Mouse (Mus musculus): Measurements from ENCODE around the gene Hsd17b7. TPM values are rescaled to one million over a fixed set of nuclear protein-coding genes. Genes with fewer than 3 reads are reported as not detected.
A peak's percentile ranks its signal among the peaks of the same experiment; 100 is the strongest.
"Not testable (repeated sequence)": the region's sequence is repeated elsewhere in the genome, so short reads cannot be mapped to it uniquely, and the experiment has no call there.

Gene Hsd17b7
- polyA plus RNA-seq (2015; fragmentation: Nextera tagmentation; extraction: Ambion mirVana), result 26.5 and 33.3 TPM in 2 replicates

DNA sequence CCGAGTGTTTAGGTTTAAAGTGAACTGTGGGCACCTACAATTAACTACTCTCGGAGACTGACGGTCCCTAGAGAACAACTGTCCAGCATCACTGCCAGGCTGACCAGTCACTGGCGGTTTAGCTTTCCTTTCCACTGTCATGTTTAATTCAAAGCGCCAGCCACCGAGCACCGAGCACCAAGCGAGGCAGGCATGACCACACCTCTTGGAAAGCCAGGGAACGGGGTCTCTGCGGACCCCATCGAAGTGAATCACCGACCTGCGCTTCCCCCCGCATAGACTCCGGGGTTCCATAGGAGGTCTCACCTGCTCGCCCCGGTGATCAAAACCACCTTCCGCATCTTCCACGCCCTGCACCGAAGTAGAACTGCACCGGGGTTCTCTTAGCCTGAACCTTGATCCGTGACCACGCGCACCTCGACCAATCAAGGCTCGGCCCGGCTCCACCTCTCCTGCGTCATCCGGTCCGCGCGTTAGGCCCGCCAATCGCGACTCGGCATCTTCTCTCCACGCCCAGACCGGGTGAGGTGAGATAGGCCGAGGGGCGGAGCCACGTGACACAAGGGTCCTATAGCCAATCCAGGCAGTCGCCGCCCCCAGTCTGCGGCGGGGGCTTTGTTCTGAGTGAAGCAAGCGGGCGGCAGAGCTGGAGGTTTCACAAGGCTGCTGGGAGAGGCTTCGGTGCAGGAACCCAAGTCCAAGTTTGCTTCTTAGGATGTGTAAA is at the start of gene Hsd17b7:
TSS of gene Hsd17b7 (minus strand) at position 450 of the 724 bp plus-strand sequence.
- peak within 1 kb of the TSS; percentile 66 for H3K9ac ChIP-seq (ENCODE audit: low read depth, low read length)
- ATAC-seq, result peak; percentile 100
- peaks cover 9% of the 10 kb centered on the region; the same call in 1 of the 2 replicates for H3K36me3 ChIP-seq (ENCODE audit: control insufficient read depth, insufficient read depth, low read length)
- peak within 1 kb of the TSS; percentile 74 for H3K4me3 ChIP-seq (ENCODE audit: low read length)
- H3K27ac ChIP-seq (ENCODE audit: low read depth, low read length), result peak within 1 kb of the TSS; percentile 85
- H3K27me3 ChIP-seq (replicated peaks; ENCODE audit: control insufficient read depth, insufficient read depth, low read length), result no peaks in the 10 kb centered on the region
- peaks cover 13% of the 10 kb centered on the region for H3K4me1 ChIP-seq (ENCODE audit: control insufficient read depth, insufficient read depth, low read depth, low read length)
- WGBS, result under 1% methylated on average over 48 of the region's 48 CpGs
- H3K4me2 ChIP-seq (ENCODE audit: low read length), result peak within 1 kb of the TSS; percentile 71
- H3K9me3 ChIP-seq (ENCODE audit: control insufficient read depth, low read length), result no peaks in the 10 kb centered on the region

- no peaks in the 10 kb centered on the region for H3K27me3 ChIP-seq (replicated peaks; ENCODE audit: control insufficient read depth, insufficient read depth, low read length)
- H3K4me2 ChIP-seq (ENCODE audit: low read length), result no peak overlapping the region
- WGBS, result 93% methylated on average over 3 of the region's 3 CpGs
- ATAC-seq, result no peak
- H3K9me3 ChIP-seq (ENCODE audit: control insufficient read depth, low read length), result peaks cover 19% of the 10 kb centered on the region
- no peak overlapping the region for H3K4me3 ChIP-seq (ENCODE audit: low read length)
- no peak overlapping the region for H3K9ac ChIP-seq (ENCODE audit: low read depth, low read length)
- H3K4me1 ChIP-seq (ENCODE audit: control insufficient read depth, insufficient read depth, low read depth, low read length), result no peaks in the 10 kb centered on the region
- no peak overlapping the region for H3K27ac ChIP-seq (ENCODE audit: low read depth, low read length)
- H3K36me3 ChIP-seq (ENCODE audit: control insufficient read depth, insufficient read depth, low read length), result no peaks in the 10 kb centered on the region
Observed at GRCm38 (mm10) chr1:170014784-170015183, 45.7 kb upstream of the Hsd17b7 start.

- 88% methylated on average over 15 of the region's 15 CpGs for WGBS
- Histone ChIP-seq H3K4me3 (ENCODE audit: low read length) (no peak overlapping the region), H3K27me3 (replicated peaks; ENCODE audit: control insufficient read depth, insufficient read depth, low read length) (no peaks in the 10 kb centered on the region), H3K9me3 (ENCODE audit: control insufficient read depth, low read length) (no peaks in the 10 kb centered on the region), H3K4me2 (ENCODE audit: low read length) (no peak overlapping the region), H3K27ac (ENCODE audit: low read depth, low read length) (no peak overlapping the region), H3K36me3 (ENCODE audit: control insufficient read depth, insufficient read depth, low read length) (no peaks in the 10 kb centered on the region), H3K4me1 (ENCODE audit: control insufficient read depth, insufficient read depth, low read depth, low read length) (no peaks in the 10 kb centered on the region), H3K9ac (ENCODE audit: low read depth, low read length) (no peak overlapping the region)
- ATAC-seq, result no peak
Observed at GRCm38 (mm10) chr1:170010716-170011505, 41.9 kb upstream of the Hsd17b7 start.

DNA sequence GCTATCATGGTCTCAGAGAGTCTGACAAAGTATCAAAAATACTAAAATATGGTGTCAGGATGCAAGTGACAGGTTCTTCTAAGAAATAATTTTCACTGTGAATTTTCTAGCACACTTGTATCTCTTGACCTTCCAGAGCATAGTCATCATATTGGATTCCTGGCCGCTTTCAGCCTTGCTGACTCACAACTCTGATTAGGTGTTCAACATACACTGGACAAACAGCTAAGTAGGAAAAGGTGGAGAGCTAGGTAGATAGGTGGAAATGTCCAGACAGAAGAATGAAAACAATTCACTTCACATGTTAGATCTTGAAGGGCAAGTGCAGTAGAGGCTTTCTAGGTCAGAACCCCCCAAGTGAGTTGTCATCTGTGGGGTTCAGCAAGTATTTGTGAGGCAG is 40.3 kb upstream of the Hsd17b7 start:
- Histone ChIP-seq H3K9ac (ENCODE audit: low read depth, low read length) (no peak overlapping the region), H3K4me1 (ENCODE audit: control insufficient read depth, insufficient read depth, low read depth, low read length) (no peaks in the 10 kb centered on the region), H3K4me2 (ENCODE audit: low read length) (no peak overlapping the region), H3K36me3 (ENCODE audit: control insufficient read depth, insufficient read depth, low read length) (no peaks in the 10 kb centered on the region), H3K4me3 (ENCODE audit: low read length) (no peak overlapping the region), H3K27ac (ENCODE audit: low read depth, low read length) (no peak overlapping the region), H3K9me3 (ENCODE audit: control insufficient read depth, low read length) (no peaks in the 10 kb centered on the region), H3K27me3 (replicated peaks; ENCODE audit: control insufficient read depth, insufficient read depth, low read length) (no peaks in the 10 kb centered on the region)
- 88% methylated on average over 1 of the region's 1 CpGs for WGBS
- ATAC-seq, result no peak

DNA sequence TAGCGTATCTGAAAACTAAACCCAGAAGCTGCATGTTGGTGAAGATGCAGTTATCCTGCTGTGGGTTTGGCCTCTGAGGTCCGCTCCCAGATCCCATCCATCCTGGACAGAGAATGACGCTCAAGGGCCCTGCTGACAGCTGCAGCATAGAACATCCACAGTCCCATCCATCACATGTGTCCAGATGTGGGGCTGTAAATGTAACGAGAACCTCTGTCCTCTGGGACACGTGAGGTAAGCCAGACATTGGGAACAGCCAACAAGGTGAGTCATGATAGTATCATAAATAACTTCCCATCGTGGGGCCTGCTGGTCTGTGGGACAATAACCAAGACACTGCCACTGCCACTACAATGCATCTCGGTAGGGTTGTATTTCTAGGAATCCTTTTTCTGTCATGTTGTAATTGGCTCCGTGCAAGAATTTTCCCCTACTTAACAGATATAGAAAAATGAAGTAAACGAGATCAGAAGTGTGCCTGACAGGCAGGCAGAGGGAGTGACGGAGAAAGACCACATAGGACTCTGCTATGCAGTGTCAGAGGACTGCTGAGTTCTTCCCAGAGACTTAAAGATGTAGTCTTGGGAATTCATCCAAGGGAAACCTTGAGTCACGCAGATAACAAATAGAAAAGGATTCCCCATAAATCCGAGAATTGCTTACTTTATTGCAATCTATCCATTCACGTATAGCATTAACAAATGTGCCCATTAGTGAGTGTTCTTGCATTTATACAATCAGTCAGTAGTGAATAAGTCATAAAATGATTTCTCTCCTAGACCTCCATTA is 39.6 kb upstream of the Hsd17b7 start:
- WGBS, result 84% methylated on average over 13 of the region's 13 CpGs

GRCm38 (mm10) chr1:170006516-170006915 is 37.5 kb upstream of the Hsd17b7 start:
- Histone ChIP-seq H3K27ac (ENCODE audit: low read depth, low read length) (no peak overlapping the region), H3K9me3 (ENCODE audit: control insufficient read depth, low read length) (no peaks in the 10 kb centered on the region), H3K4me1 (ENCODE audit: control insufficient read depth, insufficient read depth, low read depth, low read length) (no peaks in the 10 kb centered on the region), H3K4me2 (ENCODE audit: low read length) (no peak overlapping the region), H3K9ac (ENCODE audit: low read depth, low read length) (no peak overlapping the region), H3K4me3 (ENCODE audit: low read length) (no peak overlapping the region), H3K27me3 (replicated peaks; ENCODE audit: control insufficient read depth, insufficient read depth, low read length) (no peaks in the 10 kb centered on the region), H3K36me3 (ENCODE audit: control insufficient read depth, insufficient read depth, low read length) (no peaks in the 10 kb centered on the region)
- WGBS, result 74% methylated on average over 5 of the region's 5 CpGs
- ATAC-seq, result no peak

More for the DNA sequence above, 39.6 kb upstream of the Hsd17b7 start:
- no peak for ATAC-seq
- H3K27ac ChIP-seq (ENCODE audit: low read depth, low read length), result no peak overlapping the region
- no peaks in the 10 kb centered on the region for H3K9me3 ChIP-seq (ENCODE audit: control insufficient read depth, low read length)
- no peak overlapping the region for H3K4me3 ChIP-seq (ENCODE audit: low read length)
- H3K36me3 ChIP-seq (ENCODE audit: control insufficient read depth, insufficient read depth, low read length), result no peaks in the 10 kb centered on the region
- H3K4me1 ChIP-seq (ENCODE audit: control insufficient read depth, insufficient read depth, low read depth, low read length), result no peaks in the 10 kb centered on the region
- H3K27me3 ChIP-seq (replicated peaks; ENCODE audit: control insufficient read depth, insufficient read depth, low read length), result no peaks in the 10 kb centered on the region
- no peak overlapping the region for H3K4me2 ChIP-seq (ENCODE audit: low read length)
- H3K9ac ChIP-seq (ENCODE audit: low read depth, low read length), result no peak overlapping the region

DNA sequence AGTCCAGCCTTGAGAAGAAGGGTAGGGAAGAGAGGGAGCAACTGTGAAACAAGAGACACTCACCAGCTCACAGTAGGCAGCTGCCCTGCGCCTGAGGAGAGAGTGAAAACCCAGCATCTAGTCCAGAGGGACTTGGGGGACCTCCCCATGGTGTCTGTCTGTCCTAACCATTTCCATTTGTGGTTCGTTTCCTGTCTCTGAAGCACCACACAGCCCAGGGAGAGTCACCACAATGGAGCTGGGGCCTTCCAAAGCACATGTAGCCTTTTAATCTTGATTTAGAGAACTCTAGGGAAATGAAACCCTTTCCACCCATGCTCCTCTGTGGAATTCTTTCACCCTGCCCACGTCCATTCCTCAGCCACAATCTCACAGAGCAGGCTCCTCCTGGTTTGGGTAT is 36.3 kb upstream of the Hsd17b7 start:
- Histone ChIP-seq H3K27ac (ENCODE audit: low read depth, low read length) (no peak overlapping the region), H3K27me3 (replicated peaks; ENCODE audit: control insufficient read depth, insufficient read depth, low read length) (no peaks in the 10 kb centered on the region), H3K4me1 (ENCODE audit: control insufficient read depth, insufficient read depth, low read depth, low read length) (no peaks in the 10 kb centered on the region), H3K36me3 (ENCODE audit: control insufficient read depth, insufficient read depth, low read length) (no peaks in the 10 kb centered on the region), H3K9ac (ENCODE audit: low read depth, low read length) (no peak overlapping the region), H3K4me3 (ENCODE audit: low read length) (no peak overlapping the region), H3K4me2 (ENCODE audit: low read length) (no peak overlapping the region), H3K9me3 (ENCODE audit: control insufficient read depth, low read length) (no peaks in the 10 kb centered on the region)
- ATAC-seq, result no peak
- WGBS, result 89% methylated on average over 3 of the region's 3 CpGs

DNA sequence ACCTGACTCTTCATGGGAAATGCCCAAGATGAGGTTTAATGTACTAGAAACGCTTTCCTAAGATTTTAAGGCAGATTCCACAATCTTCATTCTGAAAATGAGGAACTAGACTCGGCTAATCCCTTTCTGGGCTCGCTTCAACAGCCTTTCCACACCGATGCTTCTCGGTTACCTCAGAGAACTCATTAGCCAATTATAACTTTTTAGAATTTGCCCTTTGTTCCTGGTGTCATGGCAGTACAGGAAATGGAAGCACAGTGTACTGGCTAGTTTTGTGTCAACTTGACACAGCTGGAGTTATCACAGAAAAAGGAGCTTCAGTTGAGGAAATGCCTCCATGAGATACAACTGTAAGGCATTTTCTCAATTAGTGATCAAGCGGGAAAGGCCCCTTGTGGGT is 24.9 kb upstream of the Hsd17b7 start:
- ATAC-seq, result not testable (repeated sequence)
- whole genome bisulfite sequencing, result 91% methylated on average over 6 of the region's 6 CpGs

GRCm38 (mm10) chr1:169986166-169986565 is 17.1 kb upstream of the Hsd17b7 start:
- no peaks in the 10 kb centered on the region for H3K9me3 ChIP-seq (ENCODE audit: control insufficient read depth, low read length)
- no peaks in the 10 kb centered on the region for H3K27me3 ChIP-seq (replicated peaks; ENCODE audit: control insufficient read depth, insufficient read depth, low read length)
- ATAC-seq, result no peak
- H3K4me2 ChIP-seq (ENCODE audit: low read length), result no peak overlapping the region
- no peaks in the 10 kb centered on the region for H3K36me3 ChIP-seq (ENCODE audit: control insufficient read depth, insufficient read depth, low read length)
- H3K4me3 ChIP-seq (ENCODE audit: low read length), result no peak overlapping the region
- no peaks in the 10 kb centered on the region for H3K4me1 ChIP-seq (ENCODE audit: control insufficient read depth, insufficient read depth, low read depth, low read length)
- 40% methylated on average over 1 of the region's 1 CpGs for WGBS
- no peak overlapping the region for H3K9ac ChIP-seq (ENCODE audit: low read depth, low read length)
- no peak overlapping the region for H3K27ac ChIP-seq (ENCODE audit: low read depth, low read length)

More for the DNA sequence above, 24.9 kb upstream of the Hsd17b7 start:
- not testable (repeated sequence) for H3K27ac ChIP-seq (ENCODE audit: low read depth, low read length); H3K9ac ChIP-seq (ENCODE audit: low read depth, low read length); H3K9me3 ChIP-seq (ENCODE audit: control insufficient read depth, low read length); H3K4me1 ChIP-seq (ENCODE audit: control insufficient read depth, insufficient read depth, low read depth, low read length); H3K4me3 ChIP-seq (ENCODE audit: low read length); H3K36me3 ChIP-seq (ENCODE audit: control insufficient read depth, insufficient read depth, low read length); H3K27me3 ChIP-seq (replicated peaks; ENCODE audit: control insufficient read depth, insufficient read depth, low read length); H3K4me2 ChIP-seq (ENCODE audit: low read length)

Measured in hindbrain, embryonic 16.5 days (tissue).